Mouse (Mus musculus): ENCODE measurements around the gene Stra6l.

- TF ChIP-seq CTCF (conservative IDR thresholded peaks at IDR 0.05; ENCODE audit: insufficient read depth, insufficient read length, low read depth, low read length) (no peak), POLR2A (IDR thresholded peaks at IDR 0.05; ENCODE audit: low read depth, low read length) (no peak)
Observed at GRCm38 (mm10) chr4:45848109-45848824, at the start of gene Stra6l.
